Mouse (Mus musculus) midbrain, embryonic 14.5 days (tissue): ENCODE measurements at regions not wholly inside any gene's neighbourhood (a gene's known extent, or its start where the extent isn't known, plus 50 kb on each side); places are given as distances from the start of the nearest gene placed in this dataset.
A peak's percentile ranks its signal among the peaks of the same experiment; 100 is the strongest.

ENCODE experiments used
- ATAC-seq: fragments of 200-750 bp; cut with Nextera tagmentation; 2 replicates; pipeline ENCODE4 v1.8.0; 2017; ENCODE audit warnings: moderate number of reproducible peaks, moderate library complexity; ENCODE audit not compliant: low FRiP score, low TSS enrichment
- DNase-seq: peaks from one replicate; pipeline ENCODE4 v3.0.0-alpha.2; 2015
- H3K27ac ChIP-seq: fragments of 300-500 bp; sonication (generic); replicated peaks from 2 replicates; pipeline ENCODE4 v1.5.1; 2014; ENCODE audit warnings: mild to moderate bottlenecking, low read depth, low read length, moderate library complexity
- H3K27me3 ChIP-seq: fragments of 300-500 bp; sonication (generic); 2 replicates; pipeline ENCODE4 v1.6.1; 2014; ENCODE audit warnings: low read length, control low read depth, mixed read lengths; ENCODE audit not compliant: control insufficient read depth, insufficient read depth
- H3K36me3 ChIP-seq: fragments of 300-500 bp; sonication (generic); 2 replicates; pipeline ENCODE4 v1.6.1; 2014; ENCODE audit warnings: low read length, control low read depth; ENCODE audit not compliant: control insufficient read depth, insufficient read depth
- H3K4me1 ChIP-seq: fragments of 300-500 bp; sonication (generic); 2 replicates; pipeline ENCODE4 v1.6.1; 2014; ENCODE audit warnings: mild to moderate bottlenecking, antibody characterized with exemption, low read length, control low read depth; ENCODE audit not compliant: control insufficient read depth, insufficient read depth
- H3K4me2 ChIP-seq: fragments of 300-500 bp; sonication (generic); 2 replicates; pipeline ENCODE4 v1.6.1; 2014; ENCODE audit warnings: mild to moderate bottlenecking, low read length, moderate library complexity
- H3K4me3 ChIP-seq: fragments of 300-500 bp; sonication (generic); replicated peaks from 2 replicates; pipeline ENCODE4 v1.5.1; 2014; ENCODE audit warnings: low read depth, low read length
- H3K9ac ChIP-seq: fragments of 300-500 bp; sonication (generic); replicated peaks from 2 replicates; pipeline ENCODE4 v1.6.1; 2014; ENCODE audit warnings: mild to moderate bottlenecking, low read length, moderate library complexity
- H3K9me3 ChIP-seq: fragments of 300-500 bp; sonication (generic); 2 replicates; pipeline ENCODE4 v1.6.1; 2016; ENCODE audit warnings: low read length, control low read depth, mixed read lengths; ENCODE audit not compliant: control insufficient read depth
- WGBS: fragments of 180-500 bp; shearing (Covaris S2); extraction: QIAGEN DNeasy Blood & Tissue Kit; methylation state at CpG from one replicate; pipeline ENCODE4 v1.1.7; 2014; 5-methylcytosine and 5-hydroxymethylcytosine counted together

GRCm38 (mm10) chr7:116665581-116665980, 161.4 kb downstream of the Nucb2 start:
- Histone ChIP-seq H3K4me1 (no peaks in the 10 kb centered on the region), H3K36me3 (no peaks in the 10 kb centered on the region), H3K27me3 (no peaks in the 10 kb centered on the region), H3K4me2 (no peak overlapping the region), H3K27ac (no peak overlapping the region), H3K4me3 (no peak overlapping the region), H3K9ac (no peak overlapping the region), H3K9me3 (no peaks in the 10 kb centered on the region)
- WGBS = 91% methylated on average over 15 of the region's 15 CpGs
- ATAC-seq (no peak), DNase-seq (no peak)

DNA sequence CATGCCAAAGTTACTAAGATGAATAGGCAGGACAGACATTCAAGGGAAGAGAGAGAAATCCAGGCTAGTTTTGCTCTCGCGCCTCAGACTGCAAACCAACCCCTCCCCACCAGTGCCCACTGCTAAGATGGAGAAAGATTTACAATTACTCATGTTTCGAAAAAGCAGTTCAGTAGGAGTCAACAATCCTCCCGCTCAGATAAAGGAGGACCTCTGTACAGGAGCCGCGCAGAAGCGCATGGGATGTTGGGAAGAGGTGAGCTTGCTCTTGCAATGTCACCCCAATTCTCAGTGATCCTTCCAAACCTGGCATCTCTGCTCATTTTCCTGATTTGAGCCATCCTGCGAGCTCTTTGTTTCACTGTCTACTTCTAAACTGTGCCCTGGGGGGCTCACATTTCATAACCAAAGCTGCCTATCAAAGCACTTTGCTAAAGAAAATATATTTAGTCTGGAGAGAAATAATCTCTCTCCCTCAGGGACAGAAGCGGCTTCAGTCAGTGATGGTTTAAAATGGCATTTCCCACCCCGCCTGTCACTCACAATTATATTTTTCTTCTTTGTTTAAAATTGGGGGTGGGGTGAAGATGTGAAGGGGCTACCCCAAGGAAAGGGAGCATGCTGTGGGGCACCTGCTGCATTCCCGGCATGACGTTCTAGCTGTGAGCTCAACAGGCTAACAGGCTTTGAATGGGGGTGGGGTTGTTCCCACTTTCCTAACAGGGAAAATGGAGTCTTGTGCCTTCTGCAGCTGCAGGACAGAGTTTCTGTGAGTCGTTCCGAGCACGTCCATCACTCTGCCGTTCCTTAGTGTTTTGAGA, 170.2 kb downstream of the Nucb2 start:
- DNase-seq (peak; percentile 70), ATAC-seq (no peak)
- WGBS = 46% methylated on average over 16 of the region's 16 CpGs
- Histone ChIP-seq H3K9me3 (no peaks in the 10 kb centered on the region), H3K27me3 (no peaks in the 10 kb centered on the region), H3K4me1 (no peaks in the 10 kb centered on the region), H3K36me3 (no peaks in the 10 kb centered on the region), H3K27ac (peak overlapping the region; percentile 49; the same call in 1 of the 2 replicates), H3K4me3 (no peak overlapping the region), H3K9ac (no peak overlapping the region), H3K4me2 (peak overlapping the region; percentile 23; the same call in 1 of the 2 replicates)

DNA sequence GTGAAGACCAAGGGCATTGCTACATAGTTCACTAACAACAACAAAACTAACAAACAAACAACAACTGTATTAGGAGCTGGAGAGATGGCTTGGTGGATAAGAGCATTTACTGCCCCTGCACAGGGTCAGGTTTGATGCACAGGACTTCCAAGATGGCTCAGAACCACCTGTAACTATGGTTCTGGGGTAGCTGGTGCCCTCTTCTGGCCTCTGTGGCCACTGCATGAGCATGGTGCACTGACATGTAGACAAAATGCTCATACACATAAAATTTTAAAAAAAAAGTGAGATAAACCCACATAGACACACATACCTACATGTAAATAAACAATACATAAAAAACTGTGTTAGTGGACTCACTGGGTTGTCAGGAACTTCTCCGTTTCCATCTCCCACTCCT, 172.5 kb downstream of the Nucb2 start:
- DNase-seq = no peak
- 76% methylated on average over 1 of the region's 1 CpGs for WGBS

DNA sequence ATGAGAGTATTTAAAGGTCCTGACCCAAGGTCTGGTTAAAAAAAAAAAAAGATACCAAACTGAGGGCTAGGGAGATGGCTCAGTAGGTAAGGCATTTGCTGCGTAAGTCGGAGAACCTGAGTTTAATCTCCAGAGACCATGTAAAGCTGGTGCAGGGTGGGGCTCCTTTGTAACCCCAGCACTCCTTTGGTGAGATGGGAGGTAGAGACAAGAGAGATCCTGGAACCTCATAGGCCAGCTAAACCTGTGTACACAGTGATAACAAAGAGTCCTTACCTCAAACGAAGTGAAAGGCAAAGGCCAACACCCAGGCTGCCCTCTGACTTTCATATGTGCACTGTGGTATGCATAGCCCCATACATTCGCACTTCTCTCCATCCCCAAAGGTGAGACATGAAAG, 175.0 kb downstream of the Nucb2 start:
- Histone ChIP-seq H3K27ac (no peak overlapping the region), H3K9me3 (no peaks in the 10 kb centered on the region), H3K4me1 (no peaks in the 10 kb centered on the region), H3K27me3 (no peaks in the 10 kb centered on the region), H3K36me3 (no peaks in the 10 kb centered on the region), H3K4me3 (no peak overlapping the region), H3K4me2 (no peak overlapping the region), H3K9ac (no peak overlapping the region)
- DNase-seq (no peak), ATAC-seq (no peak)
- WGBS = 84% methylated on average over 4 of the region's 4 CpGs

More for the DNA sequence above, 172.5 kb downstream of the Nucb2 start:
- Histone ChIP-seq H3K27ac (no peak overlapping the region), H3K4me3 (no peak overlapping the region), H3K27me3 (no peaks in the 10 kb centered on the region), H3K36me3 (no peaks in the 10 kb centered on the region), H3K4me2 (no peak overlapping the region), H3K9me3 (no peaks in the 10 kb centered on the region), H3K4me1 (no peaks in the 10 kb centered on the region), H3K9ac (no peak overlapping the region)
- no peak for ATAC-seq

- no peaks in the 10 kb centered on the region for H3K4me1 ChIP-seq
- ATAC-seq (no peak), DNase-seq (no peak)
- no peak overlapping the region for H3K4me2 ChIP-seq
- 82% methylated on average over 3 of the region's 3 CpGs for WGBS
- no peaks in the 10 kb centered on the region for H3K27me3 ChIP-seq
- H3K9me3 ChIP-seq = no peaks in the 10 kb centered on the region
- no peaks in the 10 kb centered on the region for H3K36me3 ChIP-seq
- no peak overlapping the region for H3K27ac ChIP-seq
- H3K9ac ChIP-seq = no peak overlapping the region
- H3K4me3 ChIP-seq = no peak overlapping the region
Measured at GRCm38 (mm10) chr7:116680523-116680922, 176.4 kb downstream of the Nucb2 start.

DNA sequence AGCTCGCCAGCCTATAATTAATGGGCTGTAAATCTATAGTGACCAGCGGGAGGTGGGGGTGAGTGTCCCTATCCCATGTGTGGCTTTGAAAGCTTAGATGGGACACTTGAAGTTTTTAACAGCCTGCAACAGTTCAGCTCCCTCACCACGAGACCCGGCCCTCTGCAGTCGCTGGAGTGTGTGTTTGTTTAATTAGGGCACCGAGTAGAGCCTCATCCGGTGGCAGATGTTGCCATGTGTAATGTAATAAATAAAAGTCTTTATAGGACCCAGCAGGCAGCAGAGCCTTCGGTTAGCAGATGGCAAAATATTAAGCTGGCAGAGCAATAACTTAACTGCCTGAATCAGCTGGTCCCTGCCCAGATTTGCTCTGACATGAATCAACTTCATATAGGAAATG, 177.1 kb downstream of the Nucb2 start:
- ATAC-seq = no peak
- no peaks in the 10 kb centered on the region for H3K27me3 ChIP-seq
- H3K4me1 ChIP-seq = no peaks in the 10 kb centered on the region
- no peaks in the 10 kb centered on the region for H3K9me3 ChIP-seq
- H3K36me3 ChIP-seq = no peaks in the 10 kb centered on the region
- WGBS = 59% methylated on average over 8 of the region's 8 CpGs
- peak; percentile 25 for DNase-seq
- no peak overlapping the region for H3K4me3 ChIP-seq
- H3K9ac ChIP-seq = no peak overlapping the region
- H3K4me2 ChIP-seq = no peak overlapping the region
- H3K27ac ChIP-seq = no peak overlapping the region

- H3K36me3 ChIP-seq = no peaks in the 10 kb centered on the region
- H3K9me3 ChIP-seq = no peaks in the 10 kb centered on the region
- no peaks in the 10 kb centered on the region for H3K4me1 ChIP-seq
- no peak overlapping the region for H3K4me3 ChIP-seq
- H3K9ac ChIP-seq = no peak overlapping the region
- whole genome bisulfite sequencing = 94% methylated on average over 2 of the region's 2 CpGs
- DNase-seq (no peak), ATAC-seq (no peak)
- no peaks in the 10 kb centered on the region for H3K27me3 ChIP-seq
- no peak overlapping the region for H3K4me2 ChIP-seq
- H3K27ac ChIP-seq = no peak overlapping the region
Measured at GRCm38 (mm10) chr7:116700409-116700808, 196.2 kb downstream of the Nucb2 start.

DNA sequence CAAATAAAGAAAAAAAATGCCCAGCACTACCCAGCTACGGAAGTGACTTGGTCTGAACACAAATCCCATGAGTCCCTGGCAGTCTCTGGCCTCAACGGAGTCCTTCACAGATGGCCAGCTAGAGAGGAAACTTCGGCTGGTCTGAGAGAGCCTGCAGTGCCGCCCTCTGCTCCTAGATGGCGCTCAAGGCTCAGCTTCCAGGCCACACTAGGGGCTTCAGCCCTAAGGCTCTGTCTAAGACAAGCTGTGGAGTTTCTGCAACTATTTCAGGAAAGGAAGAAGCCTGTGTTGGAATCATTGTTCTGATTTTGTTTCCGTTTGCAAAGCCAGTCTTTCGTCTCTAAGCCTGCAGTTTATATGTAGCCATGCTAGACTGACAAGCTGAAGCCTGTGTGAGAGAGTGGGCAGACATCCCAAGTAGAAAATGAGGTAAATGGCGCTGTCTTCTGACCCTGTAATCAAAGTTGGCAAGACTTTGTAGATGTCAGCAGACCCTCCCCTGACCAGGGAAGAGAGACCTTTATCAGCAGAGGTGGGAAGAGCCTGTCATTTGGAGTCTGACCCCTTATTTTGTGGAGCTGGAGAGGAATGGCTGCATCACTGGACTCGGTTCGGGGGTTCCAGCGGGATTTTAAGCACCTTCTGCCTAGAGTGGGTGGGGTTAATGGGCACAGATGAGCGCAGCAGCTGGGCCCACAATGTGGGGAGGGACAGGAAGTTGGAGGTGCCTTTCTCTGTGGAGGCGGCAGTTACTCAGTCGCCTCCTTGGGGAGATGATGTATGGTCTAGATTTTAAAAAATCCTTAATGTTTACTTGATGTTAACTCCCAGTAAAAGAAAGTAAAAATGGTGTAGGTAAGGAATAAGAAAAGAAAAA, 197.5 kb downstream of the Nucb2 start:
- Histone ChIP-seq H3K9ac (no peak overlapping the region), H3K4me1 (no peaks in the 10 kb centered on the region), H3K9me3 (0 out of 2 replicates have a peak, but pooled peaks cover 4% of the 10 kb centered on the region), H3K27me3 (no peaks in the 10 kb centered on the region), H3K4me3 (no peak overlapping the region), H3K27ac (no peak overlapping the region), H3K36me3 (no peaks in the 10 kb centered on the region), H3K4me2 (no peak overlapping the region)
- DNase-seq = peak; percentile 87
- WGBS = 47% methylated on average over 14 of the region's 14 CpGs
- ATAC-seq = peak; percentile 46; the same call in 1 of the 2 replicates
